11 mouse cellular contexts compared by ENCODE assay signal in the genomic region with DNA sequence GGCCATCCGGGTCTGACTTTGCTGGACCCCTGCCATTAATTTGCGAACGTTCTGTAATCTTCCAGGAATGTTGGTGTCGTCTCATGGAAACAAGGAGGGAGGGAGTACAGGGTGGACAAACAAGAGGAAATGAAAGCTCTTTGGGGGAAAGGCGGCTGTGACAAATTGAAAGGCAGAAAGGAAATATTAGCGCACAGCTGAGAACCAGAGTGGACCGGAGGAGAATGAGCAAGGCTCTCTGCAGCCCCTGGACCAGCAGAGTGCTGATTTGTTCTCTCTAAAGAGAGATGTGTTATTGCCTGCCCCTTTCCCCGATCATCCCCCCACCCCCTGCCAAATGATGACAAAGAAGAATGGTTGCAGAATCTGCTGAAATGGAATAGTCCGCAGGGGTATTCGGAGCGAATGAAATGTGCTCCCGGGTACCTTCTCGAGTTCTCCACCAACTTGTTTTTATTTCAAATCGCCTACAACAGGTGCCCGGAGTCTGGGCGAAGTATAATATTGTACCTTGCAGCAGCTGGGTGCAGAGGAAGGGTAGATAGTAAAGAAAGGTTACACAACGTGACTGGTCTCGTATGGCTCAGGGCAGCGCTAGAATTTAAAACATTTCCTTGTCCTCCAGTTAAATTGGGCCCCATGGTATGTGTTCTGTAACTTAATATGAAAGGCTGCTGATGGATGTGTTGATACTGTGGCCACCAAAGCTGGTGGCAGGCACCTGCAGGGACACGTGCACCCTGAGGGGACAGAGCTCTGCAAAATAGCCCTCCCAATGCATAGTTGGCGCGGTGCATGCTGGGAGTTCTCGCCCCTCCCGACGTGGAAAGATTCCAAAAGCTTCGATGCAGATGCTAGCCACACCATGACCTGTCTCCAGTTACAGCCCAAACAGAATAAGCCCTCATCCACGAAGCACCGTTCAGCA.
A peak's percentile ranks its signal among the peaks of the same experiment; 100 is the strongest.
DNase-seq lines count a peak whose midpoint lies in the region; ATAC-seq and TF ChIP-seq lines count a peak whose summit lies in the region.
"Had no signal": no experiment of that assay in that cellular context is flagged by ENCODE, and none has a peak within 500 bp of the region (broad histone marks: within the 10 kb centered on the region; RNA-seq: fewer than 3 reads in every experiment).

No protein-coding gene starts in this region.

- H3K27me3 ChIP-seq in lung, embryonic 15.5 days = no peaks in the 10 kb centered on the region
- no peaks in the 10 kb centered on the region for H3K27me3 ChIP-seq in stomach, embryonic 14.5 days (ENCODE audit: control insufficient read depth, insufficient read depth, low read length)
- H3K27me3 ChIP-seq: liver, embryonic 15.5 days had no signal

- 45% methylated on average over 28 of the region's 28 CpGs for WGBS in lung, embryonic 15.5 days
- 51% methylated on average over 28 of the region's 28 CpGs for WGBS in lung, adult 2 months
- 50% methylated on average over 28 of the region's 28 CpGs for WGBS in stomach, embryonic 14.5 days

- H3K27ac ChIP-seq in lung, embryonic 15.5 days = no peak overlapping the region
- H3K27ac ChIP-seq in stomach, embryonic 14.5 days (ENCODE audit: low read length) = no peak overlapping the region
- H3K27ac ChIP-seq: liver, embryonic 15.5 days had no signal

- peak overlapping the region; percentile 14 for H3K4me2 ChIP-seq in lung, embryonic 15.5 days
- 0 out of 2 replicates have a peak overlapping the region, but pooled peaks have one; percentile 12 for H3K4me2 ChIP-seq in stomach, embryonic 14.5 days (replicated peaks; ENCODE audit: low read depth, low read length)
- H3K4me2 ChIP-seq: liver, embryonic 15.5 days had no signal

- TF ChIP-seq POLR2A in lung, adult 2 months (IDR thresholded peaks at IDR 0.05; ENCODE audit: borderline replicate concordance, extremely low read depth, low read depth, low read length) = no peak

- no peaks in the 10 kb centered on the region for H3K36me3 ChIP-seq in lung, embryonic 15.5 days
- no peaks in the 10 kb centered on the region for H3K36me3 ChIP-seq in stomach, embryonic 14.5 days (ENCODE audit: control insufficient read depth, insufficient read depth, low read length)
- H3K36me3 ChIP-seq: liver, embryonic 15.5 days had no signal

- peaks cover 2% of the 10 kb centered on the region; the same call in 1 of the 2 replicates for H3K4me1 ChIP-seq in lung, embryonic 15.5 days
- no peaks in the 10 kb centered on the region for H3K4me1 ChIP-seq in lung, adult 2 months (ENCODE audit: control insufficient read depth, insufficient read depth, low read length)
- peaks cover 8% of the 10 kb centered on the region; the same call in 1 of the 2 replicates for H3K4me1 ChIP-seq in stomach, embryonic 14.5 days (ENCODE audit: control insufficient read depth, insufficient read depth, low read length)
- H3K4me1 ChIP-seq: liver, embryonic 15.5 days had no signal

- ATAC-seq in lung, embryonic 15.5 days (ENCODE audit: borderline replicate concordance, extremely low read depth, low FRiP score, low TSS enrichment) = no peak
- ATAC-seq in stomach, embryonic 14.5 days (ENCODE audit: insufficient number of reproducible peaks, insufficient read depth, low FRiP score, low read depth) = no peak

- no peak overlapping the region for H3K4me3 ChIP-seq in lung, embryonic 15.5 days
- no peak overlapping the region for H3K4me3 ChIP-seq in lung, adult 2 months (replicated peaks; ENCODE audit: extremely low read depth, low read depth, low read length)
- no peak overlapping the region for H3K4me3 ChIP-seq in stomach, embryonic 14.5 days (ENCODE audit: low read depth, low read length)
- H3K4me3 ChIP-seq: liver, embryonic 15.5 days had no signal

- no peak for TF ChIP-seq CTCF in lung, adult 2 months (IDR thresholded peaks at IDR 0.05; ENCODE audit: insufficient read depth, low read length)

- no peak overlapping the region for H3K9ac ChIP-seq in lung, embryonic 15.5 days
- no peak overlapping the region for H3K9ac ChIP-seq in stomach, embryonic 14.5 days (replicated peaks; ENCODE audit: low read depth, low read length)
- H3K9ac ChIP-seq: liver, embryonic 15.5 days had no signal

- DNase-seq in gastrocnemius, adult 18-20 months (ENCODE audit: low spot score) = peak; percentile 33
- no peak for DNase-seq in gastrocnemius, postnatal 10 days
- DNase-seq in lung, adult 2 months = no peak
- peak; percentile 55 to 76 for DNase-seq in kidney, postnatal 25 days
- DNase-seq in spleen, postnatal 10 days (ENCODE audit: low spot score in 2 of 2) = no peak
- DNase-seq in urinary bladder, postnatal 36 days (ENCODE audit: low spot score in 2 of 2) = no peak
- DNase-seq: adrenal gland, postnatal 10 days; cerebellum, adult 8-10 months had no signal

- no peaks in the 10 kb centered on the region for H3K9me3 ChIP-seq in lung, embryonic 15.5 days
- no peaks in the 10 kb centered on the region for H3K9me3 ChIP-seq in stomach, embryonic 14.5 days (ENCODE audit: control insufficient read depth, low read depth, low read length)
- H3K9me3 ChIP-seq: liver, embryonic 15.5 days had no signal

Comparison
In these comparisons a context has a peak if more than half of its experiments do, and no peak if none do; other contexts are left out.
1. DNase-seq: peak in gastrocnemius, adult 18-20 months (single experiment) and kidney, postnatal 25 days (2 of 2); none in gastrocnemius, postnatal 10 days (single experiment), lung, adult 2 months (single experiment), spleen, postnatal 10 days (0 of 2) and urinary bladder, postnatal 36 days (0 of 2).